Comparison of ENCODE assay signal across 13 mouse cellular contexts in the genomic region with DNA sequence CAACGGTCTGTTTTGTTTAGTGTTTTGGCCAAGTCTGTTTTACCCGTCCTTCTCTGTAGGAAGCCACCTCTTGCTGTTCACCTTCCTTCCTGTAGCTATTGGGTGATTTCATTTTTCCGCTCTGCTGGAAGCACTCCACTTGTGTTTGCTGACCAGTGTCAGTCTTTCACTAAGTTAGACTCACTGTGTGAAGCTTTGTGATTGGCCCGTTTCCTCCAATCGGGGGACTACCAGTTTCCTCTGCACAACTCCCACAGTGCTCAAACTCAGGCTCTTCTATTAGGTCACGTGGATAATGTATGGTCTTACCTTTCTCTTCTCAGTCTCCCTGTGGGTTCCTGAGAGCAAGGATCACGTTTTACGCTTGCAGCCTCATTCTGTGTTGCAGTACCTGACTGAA. TPM values are rescaled to one million over a fixed set of nuclear protein-coding genes. Genes with fewer than 3 reads are reported as not detected.
A peak's percentile ranks its signal among the peaks of the same experiment; 100 is the strongest.
DNase-seq lines count a peak whose midpoint lies in the region; ATAC-seq and TF ChIP-seq lines count a peak whose summit lies in the region.
"Had no signal": no experiment of that assay in that cellular context is flagged by ENCODE, and none has a peak within 500 bp of the region (broad histone marks: within the 10 kb centered on the region; RNA-seq: fewer than 3 reads in every experiment).

No protein-coding gene starts in this region.

- H3K36me3 ChIP-seq in liver, embryonic 13.5 days = peaks cover 8% of the 10 kb centered on the region
- no peaks in the 10 kb centered on the region; the same call in 1 of the 2 replicates for H3K36me3 ChIP-seq in spleen, adult 2 months (ENCODE audit: control insufficient read depth, insufficient read depth, low read length)
- peaks cover 3% of the 10 kb centered on the region; the same call in 1 of the 2 replicates for H3K36me3 ChIP-seq in forebrain, postnatal 0 days (ENCODE audit: insufficient read depth)
- H3K36me3 ChIP-seq in kidney, embryonic 16.5 days (ENCODE audit: insufficient read depth, low read length) = peaks cover 3% of the 10 kb centered on the region; the same call in 1 of the 2 replicates

- no peak for TF ChIP-seq CTCF in spleen, adult 2 months (IDR thresholded peaks at IDR 0.05; ENCODE audit: extremely low read depth, insufficient read depth, insufficient read length, insufficient replicate concordance)
- no peak for TF ChIP-seq CTCF in forebrain, postnatal 0 days (IDR thresholded peaks at IDR 0.05; ENCODE audit: low read depth)
- no peak for TF ChIP-seq CTCF in cerebellum, adult 2 months (IDR thresholded peaks at IDR 0.05; ENCODE audit: borderline replicate concordance, insufficient read depth, low read depth, low read length)

- DNase-seq in R1 (ENCODE audit: low read depth, low spot score) = peak; percentile 93
- peak; percentile 41 for DNase-seq in liver, embryonic 13.5 days
- peak; percentile 44 to 60 for DNase-seq in spleen, adult 2 months (ENCODE audit: low read depth in 1 of 2, low spot score in 2 of 2)
- DNase-seq in testis, postnatal 14 days (ENCODE audit: low spot score) = no peak
- DNase-seq in forebrain, postnatal 0 days = no peak
- DNase-seq in cerebellum, adult 2 months = no peak
- DNase-seq: kidney, adult 18-20 months; midbrain, embryonic 14.5 days had no signal

- H3K9ac ChIP-seq in liver, embryonic 13.5 days = peak overlapping the region; percentile 26; the same call in 1 of the 2 replicates
- H3K9ac ChIP-seq in forebrain, postnatal 0 days = no peak overlapping the region
- no peak overlapping the region for H3K9ac ChIP-seq in kidney, embryonic 16.5 days (replicated peaks; ENCODE audit: low read length)
- H3K9ac ChIP-seq: forebrain, embryonic 15.5 days; heart, embryonic 13.5 days had no signal

- peak; percentile 48 for ATAC-seq in CD4-positive, CD25-positive, alpha-beta regulatory T cell, adult 4 months
- ATAC-seq in liver, embryonic 13.5 days (ENCODE audit: low read depth) = peak; percentile 43
- no peak for ATAC-seq in forebrain, postnatal 0 days
- ATAC-seq in kidney, embryonic 16.5 days (ENCODE audit: low FRiP score, low TSS enrichment) = no peak
- ATAC-seq: forebrain, embryonic 15.5 days; Patski had no signal

- 16% methylated on average over 8 of the region's 8 CpGs for WGBS in liver, embryonic 13.5 days (ENCODE audit: insufficient replicate concordance)
- WGBS in spleen, adult 2 months = 4% methylated on average over 8 of the region's 8 CpGs
- 49% methylated on average over 8 of the region's 8 CpGs for WGBS in forebrain, postnatal 0 days
- WGBS in cerebellum, adult 2 months = 41% methylated on average over 8 of the region's 8 CpGs
- 51% methylated on average over 8 of the region's 8 CpGs for WGBS in kidney, embryonic 16.5 days

- peak overlapping the region; percentile 20; the same call in 1 of the 2 replicates for H3K27ac ChIP-seq in liver, embryonic 13.5 days
- H3K27ac ChIP-seq in spleen, adult 2 months (ENCODE audit: insufficient read depth, low read length) = peak overlapping the region; percentile 76
- no peak overlapping the region for H3K27ac ChIP-seq in forebrain, postnatal 0 days (ENCODE audit: low read depth, low read length)
- no peak overlapping the region for H3K27ac ChIP-seq in cerebellum, adult 2 months (ENCODE audit: insufficient read depth, low read length)
- H3K27ac ChIP-seq in kidney, embryonic 16.5 days (ENCODE audit: low read length) = no peak overlapping the region
- H3K27ac ChIP-seq: forebrain, embryonic 15.5 days; heart, embryonic 13.5 days had no signal

- peak overlapping the region; percentile 30 for H3K4me3 ChIP-seq in liver, embryonic 13.5 days (replicated peaks)
- H3K4me3 ChIP-seq in spleen, adult 2 months (ENCODE audit: extremely low read depth, insufficient read depth, insufficient read length) = peak overlapping the region; percentile 40; the same call in 1 of the 2 replicates
- no peak overlapping the region for H3K4me3 ChIP-seq in forebrain, postnatal 0 days (ENCODE audit: low read depth, low read length)
- H3K4me3 ChIP-seq in cerebellum, adult 2 months (replicated peaks; ENCODE audit: insufficient read depth, low read depth, low read length) = no peak overlapping the region
- H3K4me3 ChIP-seq in kidney, embryonic 16.5 days (ENCODE audit: low read length) = no peak overlapping the region
- H3K4me3 ChIP-seq: forebrain, embryonic 15.5 days; heart, embryonic 13.5 days had no signal

- H3K4me1 ChIP-seq in liver, embryonic 13.5 days (replicated peaks) = peaks cover 40% of the 10 kb centered on the region
- H3K4me1 ChIP-seq in spleen, adult 2 months (ENCODE audit: control insufficient read depth, insufficient read depth, insufficient read length) = peaks cover 2% of the 10 kb centered on the region; the same call in 1 of the 2 replicates
- 0 out of 2 replicates have a peak, but pooled peaks cover 2% of the 10 kb centered on the region for H3K4me1 ChIP-seq in forebrain, postnatal 0 days (ENCODE audit: insufficient read depth)
- no peaks in the 10 kb centered on the region for H3K4me1 ChIP-seq in cerebellum, adult 2 months (ENCODE audit: control insufficient read depth, insufficient read depth, low read length)
- peaks cover 20% of the 10 kb centered on the region for H3K4me1 ChIP-seq in kidney, embryonic 16.5 days (ENCODE audit: insufficient read depth, low read length)

- TF ChIP-seq POLR2A in spleen, adult 2 months (IDR thresholded peaks at IDR 0.05; ENCODE audit: low read depth, low read length) = no peak; the same call in 1 of the 2 replicates
- no peak for TF ChIP-seq POLR2A in cerebellum, adult 2 months (IDR thresholded peaks at IDR 0.05; ENCODE audit: borderline replicate concordance, insufficient read depth, low read length)

- H3K27me3 ChIP-seq in liver, embryonic 13.5 days = no peaks in the 10 kb centered on the region
- no peaks in the 10 kb centered on the region for H3K27me3 ChIP-seq in spleen, adult 2 months (ENCODE audit: control insufficient read depth, insufficient read depth, low read length)
- H3K27me3 ChIP-seq in forebrain, postnatal 0 days (ENCODE audit: insufficient read depth, low read length) = no peaks in the 10 kb centered on the region
- no peaks in the 10 kb centered on the region for H3K27me3 ChIP-seq in cerebellum, adult 2 months (ENCODE audit: control insufficient read depth, insufficient read depth, low read length)
- H3K27me3 ChIP-seq in kidney, embryonic 16.5 days (ENCODE audit: insufficient read depth, low read length) = no peaks in the 10 kb centered on the region
- H3K27me3 ChIP-seq: forebrain, embryonic 15.5 days; heart, embryonic 13.5 days; Patski had no signal

- no peaks in the 10 kb centered on the region for H3K9me3 ChIP-seq in liver, embryonic 13.5 days (replicated peaks)
- H3K9me3 ChIP-seq in forebrain, postnatal 0 days (ENCODE audit: low read length) = no peaks in the 10 kb centered on the region
- no peaks in the 10 kb centered on the region for H3K9me3 ChIP-seq in kidney, embryonic 16.5 days (ENCODE audit: low read length)
- H3K9me3 ChIP-seq: forebrain, embryonic 15.5 days; heart, embryonic 13.5 days had no signal

- peak overlapping the region; percentile 50 for H3K4me2 ChIP-seq in liver, embryonic 13.5 days
- H3K4me2 ChIP-seq in forebrain, postnatal 0 days (ENCODE audit: low read depth) = no peak overlapping the region
- no peak overlapping the region for H3K4me2 ChIP-seq in kidney, embryonic 16.5 days (replicated peaks; ENCODE audit: low read depth, low read length)
- H3K4me2 ChIP-seq: forebrain, embryonic 15.5 days; heart, embryonic 13.5 days had no signal

RNA-seq across cellular contexts. Expression of a gene that starts 3.2 kb away (rescaled TPM):
- polyA plus RNA-seq in CD4-positive, CD25-positive, alpha-beta regulatory T cell, adult 4 months (2017; shearing (Covaris generic)) = 1,000 to 10,000 TPM in 1 of 2 experiments, 100 to 1,000 TPM in 1; 776 to 1,168 TPM
- polyA plus RNA-seq in liver, embryonic 13.5 days (2015; fragmentation: Nextera tagmentation; extraction: Ambion mirVana) = 460 and 482 TPM in 2 replicates
- 54.0 and 59.1 TPM in 2 replicates for polyA plus RNA-seq in spleen, adult 2 months (2012; rRNA removed)
- total RNA-seq in forebrain, postnatal 0 days (2014; rRNA removed) = 330 and 390 TPM in 2 replicates
- 375 and 447 TPM in 2 replicates for polyA plus RNA-seq in forebrain, postnatal 0 days (2015; fragmentation: Nextera tagmentation; extraction: Ambion mirVana)
- polyA plus RNA-seq in cerebellum, adult 2 months (2012; rRNA removed) = 269 and 342 TPM in 2 replicates
- 457 and 459 TPM in 2 replicates for polyA plus RNA-seq in kidney, embryonic 16.5 days (2015; fragmentation: Nextera tagmentation; extraction: Ambion mirVana)

RNA-seq across cellular contexts. Expression of a gene that starts 15.3 kb away (rescaled TPM):
- polyA plus RNA-seq in CD4-positive, CD25-positive, alpha-beta regulatory T cell, adult 4 months (2017; shearing (Covaris generic)) = 1 to 10 TPM; 3.1 to 3.2 TPM
- 2.9 and 3.1 TPM in 2 replicates for polyA plus RNA-seq in liver, embryonic 13.5 days (2015; fragmentation: Nextera tagmentation; extraction: Ambion mirVana)
- 8.2 and 9.1 TPM in 2 replicates for polyA plus RNA-seq in spleen, adult 2 months (2012; rRNA removed)
- 17.8 and 19.6 TPM in 2 replicates for total RNA-seq in forebrain, postnatal 0 days (2014; rRNA removed)
- 22.8 and 24.7 TPM in 2 replicates for polyA plus RNA-seq in forebrain, postnatal 0 days (2015; fragmentation: Nextera tagmentation; extraction: Ambion mirVana)
- polyA plus RNA-seq in cerebellum, adult 2 months (2012; rRNA removed) = 5.6 and 7.4 TPM in 2 replicates
- polyA plus RNA-seq in kidney, embryonic 16.5 days (2015; fragmentation: Nextera tagmentation; extraction: Ambion mirVana) = 90.6 and 100 TPM in 2 replicates

RNA-seq across cellular contexts. Expression of a gene that starts 34.7 kb away (rescaled TPM):
- polyA plus RNA-seq in CD4-positive, CD25-positive, alpha-beta regulatory T cell, adult 4 months (2017; shearing (Covaris generic)) = 1 to 10 TPM; 6.3 to 8.8 TPM
- 7.8 and 9.9 TPM in 2 replicates for polyA plus RNA-seq in liver, embryonic 13.5 days (2015; fragmentation: Nextera tagmentation; extraction: Ambion mirVana)
- 14.0 and 14.3 TPM in 2 replicates for polyA plus RNA-seq in spleen, adult 2 months (2012; rRNA removed)
- total RNA-seq in forebrain, postnatal 0 days (2014; rRNA removed) = 27.9 and 31.1 TPM in 2 replicates
- 13.7 and 16.2 TPM in 2 replicates for polyA plus RNA-seq in forebrain, postnatal 0 days (2015; fragmentation: Nextera tagmentation; extraction: Ambion mirVana)
- polyA plus RNA-seq in cerebellum, adult 2 months (2012; rRNA removed) = 26.5 and 27.0 TPM in 2 replicates
- polyA plus RNA-seq in kidney, embryonic 16.5 days (2015; fragmentation: Nextera tagmentation; extraction: Ambion mirVana) = 22.1 and 23.0 TPM in 2 replicates

Comparison
In these comparisons a context has a peak if more than half of its experiments do, and no peak if none do; other contexts are left out.
1. ATAC-seq: peak in CD4-positive, CD25-positive, alpha-beta regulatory T cell, adult 4 months (single experiment) and liver, embryonic 13.5 days (single experiment); none in forebrain, postnatal 0 days (single experiment) and kidney, embryonic 16.5 days (single experiment).
2. DNase-seq: peak in R1 (single experiment), liver, embryonic 13.5 days (single experiment) and spleen, adult 2 months (2 of 2); none in testis, postnatal 14 days (single experiment), forebrain, postnatal 0 days (single experiment) and cerebellum, adult 2 months (0 of 2).
3. H3K27ac ChIP-seq: peak in liver, embryonic 13.5 days (single experiment) and spleen, adult 2 months (single experiment); none in forebrain, postnatal 0 days (single experiment), cerebellum, adult 2 months (single experiment) and kidney, embryonic 16.5 days (single experiment).
4. H3K4me3 ChIP-seq: peak in liver, embryonic 13.5 days (single experiment) and spleen, adult 2 months (single experiment); none in forebrain, postnatal 0 days (single experiment), cerebellum, adult 2 months (single experiment) and kidney, embryonic 16.5 days (single experiment).